Mouse (Mus musculus) adrenal gland, adult 18-20 months (tissue): ENCODE results near the gene Elovl6. TPM values are rescaled to one million over a fixed set of nuclear protein-coding genes. Genes with fewer than 3 reads are reported as not detected.

Source experiments
- DNase-seq, 2 experiments: peaks; one replicate each; pipeline ENCODE4 v3.0.0; 2021 to 2022; ENCODE audit warnings: low spot score in 2 of 2
- total RNA-seq, 2 experiments: library from RNA; stranded (reverse); gene quantifications; 1 replicate in 1 of 2; 2 replicates in 1 of 2; pipeline ENCODE4 v1.2.3; 2021

Elovl6 gene
- total RNA-seq, 2 experiments from 2014 or later = 124 to 187 TPM

- no peak for DNase-seq
Measured at GRCm38 (mm10) chr3:129540882-129541281, 8.7 kb downstream of the Elovl6 start.

GRCm38 (mm10) chr3:129541456-129541855, 9.3 kb downstream of the Elovl6 start:
- no peak for DNase-seq

- DNase-seq = no peak
Measured at GRCm38 (mm10) chr3:129543376-129543775, 11.2 kb downstream of the Elovl6 start.

- no peak for DNase-seq
Measured at GRCm38 (mm10) chr3:129544217-129544616, 12.1 kb downstream of the Elovl6 start.

- DNase-seq = no peak
Measured at GRCm38 (mm10) chr3:129545228-129545627, 13.1 kb downstream of the Elovl6 start.

GRCm38 (mm10) chr3:129545801-129546200, 13.6 kb downstream of the Elovl6 start:
- DNase-seq = no peak

GRCm38 (mm10) chr3:129547837-129548435, 15.8 kb downstream of the Elovl6 start:
- no peak for DNase-seq

GRCm38 (mm10) chr3:129548760-129549159, 16.6 kb downstream of the Elovl6 start:
- no peak for DNase-seq

- no peak for DNase-seq
Measured at GRCm38 (mm10) chr3:129549546-129549945, 17.4 kb downstream of the Elovl6 start.

GRCm38 (mm10) chr3:129551581-129552290, 19.6 kb downstream of the Elovl6 start:
- no peak for DNase-seq

- DNase-seq = no peak
Measured at GRCm38 (mm10) chr3:129552370-129552769, 20.2 kb downstream of the Elovl6 start.

- DNase-seq = no peak
Measured at GRCm38 (mm10) chr3:129553173-129553572, 21.0 kb downstream of the Elovl6 start.

- no peak for DNase-seq
Measured at GRCm38 (mm10) chr3:129553661-129554060, 21.5 kb downstream of the Elovl6 start.

GRCm38 (mm10) chr3:129554436-129554835, 22.3 kb downstream of the Elovl6 start:
- DNase-seq = no peak

- no peak for DNase-seq
Measured at GRCm38 (mm10) chr3:129557048-129557447, 24.9 kb downstream of the Elovl6 start.

- DNase-seq = no peak
Measured at GRCm38 (mm10) chr3:129557566-129557965, 25.4 kb downstream of the Elovl6 start.

GRCm38 (mm10) chr3:129558016-129558955, 26.1 kb downstream of the Elovl6 start:
- no peak for DNase-seq

GRCm38 (mm10) chr3:129560068-129560467, 27.9 kb downstream of the Elovl6 start:
- no peak for DNase-seq

GRCm38 (mm10) chr3:129561011-129561410, 28.9 kb downstream of the Elovl6 start:
- DNase-seq = no peak

- no peak for DNase-seq
Measured at GRCm38 (mm10) chr3:129561853-129562252, 29.7 kb downstream of the Elovl6 start.

- DNase-seq = no peak
Measured at GRCm38 (mm10) chr3:129562411-129562810, 30.3 kb downstream of the Elovl6 start.

- DNase-seq = no peak
Measured at GRCm38 (mm10) chr3:129563807-129564206, 31.7 kb downstream of the Elovl6 start.
